Mouse (Mus musculus) stomach, embryonic 16.5 days (tissue): ENCODE measurements around the gene Kank4. TPM values are rescaled to one million over a fixed set of nuclear protein-coding genes. Genes with fewer than 3 reads are reported as not detected.

ENCODE experiments used
- ATAC-seq: fragments of 200-750 bp; cut with Nextera tagmentation; 2 replicates; pipeline ENCODE4 v1.8.0; 2017; ENCODE audit warnings: moderate number of reproducible peaks, moderate TSS enrichment; ENCODE audit not compliant: insufficient read depth, low FRiP score
- H3K27ac ChIP-seq: fragments of 300-500 bp; sonication (generic); 2 replicates; pipeline ENCODE4 v1.5.1; 2014; ENCODE audit warnings: low read length
- H3K27me3 ChIP-seq: fragments of 300-500 bp; sonication (generic); 2 replicates; pipeline ENCODE4 v1.6.1; 2014; ENCODE audit warnings: low read length, control low read depth, mixed read lengths; ENCODE audit not compliant: control insufficient read depth, insufficient read depth
- H3K36me3 ChIP-seq: fragments of 300-500 bp; sonication (generic); 2 replicates; pipeline ENCODE4 v1.6.1; 2014; ENCODE audit warnings: low read length; ENCODE audit not compliant: control insufficient read depth, insufficient read depth
- H3K4me1 ChIP-seq: fragments of 300-500 bp; sonication (generic); 2 replicates; pipeline ENCODE4 v1.6.1; 2014; ENCODE audit warnings: low read length, control low read depth, mixed read lengths; ENCODE audit not compliant: control insufficient read depth, insufficient read depth
- H3K4me2 ChIP-seq: fragments of 300-500 bp; sonication (generic); 2 replicates; pipeline ENCODE4 v1.6.1; 2014; ENCODE audit warnings: low read depth, low read length, mixed read lengths
- H3K4me3 ChIP-seq: fragments of 300-500 bp; sonication (generic); replicated peaks from 2 replicates; pipeline ENCODE4 v1.5.1; 2014; ENCODE audit warnings: mild to moderate bottlenecking, low read length
- H3K9ac ChIP-seq: fragments of 300-500 bp; sonication (generic); 2 replicates; pipeline ENCODE4 v1.6.1; 2014; ENCODE audit warnings: low read length
- H3K9me3 ChIP-seq: fragments of 300-500 bp; sonication (generic); replicated peaks from 2 replicates; pipeline ENCODE4 v1.6.1; 2016; ENCODE audit warnings: low read length, control low read depth; ENCODE audit not compliant: control insufficient read depth
- WGBS: fragments of 180-500 bp; shearing (Covaris S2); extraction: QIAGEN DNeasy Blood & Tissue Kit; methylation state at CpG from one replicate; pipeline ENCODE4 v1.1.7; 2014; 5-methylcytosine and 5-hydroxymethylcytosine counted together
- polyA plus RNA-seq: library from polyadenylated mRNA; unstranded; fragments of >200 nt; fragmentation: Nextera tagmentation; extraction: Ambion mirVana; gene quantifications from 2 replicates; pipeline ENCODE4 v1.2.1, GENCODE M21; 2015

Gene Kank4
- polyA plus RNA-seq, 1 experiment from 2014 or later: 1.8 TPM

- H3K36me3 ChIP-seq: 0 out of 2 replicates have a peak, but pooled peaks cover 3% of the 10 kb centered on the region
- whole genome bisulfite sequencing: 71% methylated on average over 14 of the region's 14 CpGs
- H3K9me3 ChIP-seq: no peaks in the 10 kb centered on the region
- H3K4me3 ChIP-seq: no peak overlapping the region
- H3K27me3 ChIP-seq: no peaks in the 10 kb centered on the region
- H3K4me1 ChIP-seq: no peaks in the 10 kb centered on the region
- H3K27ac ChIP-seq: no peak overlapping the region
- no peak; the same call in 1 of the 2 replicates for ATAC-seq
- no peak overlapping the region for H3K9ac ChIP-seq
- no peak overlapping the region for H3K4me2 ChIP-seq
Observed at GRCm38 (mm10) chr4:98767134-98768133, 49.9 kb downstream of the Kank4 start.

- Histone ChIP-seq H3K4me2 (no peak overlapping the region), H3K4me3 (no peak overlapping the region), H3K4me1 (peaks cover 22% of the 10 kb centered on the region), H3K9ac (no peak overlapping the region), H3K36me3 (no peaks in the 10 kb centered on the region), H3K27ac (peak overlapping the region; percentile 75), H3K27me3 (no peaks in the 10 kb centered on the region), H3K9me3 (no peaks in the 10 kb centered on the region)
- no peak for ATAC-seq
- WGBS: 54% methylated on average over 3 of the region's 3 CpGs
Observed at GRCm38 (mm10) chr4:98758872-98759518, 58.3 kb downstream of the Kank4 start.

GRCm38 (mm10) chr4:98758012-98758821, 59.1 kb downstream of the Kank4 start:
- H3K4me3 ChIP-seq: no peak overlapping the region
- peak overlapping the region; percentile 75 for H3K27ac ChIP-seq
- H3K36me3 ChIP-seq: no peaks in the 10 kb centered on the region
- H3K4me1 ChIP-seq: peaks cover 22% of the 10 kb centered on the region
- H3K9me3 ChIP-seq: no peaks in the 10 kb centered on the region
- no peak overlapping the region for H3K9ac ChIP-seq
- no peak overlapping the region for H3K4me2 ChIP-seq
- WGBS: 22% methylated on average over 4 of the region's 4 CpGs
- no peaks in the 10 kb centered on the region for H3K27me3 ChIP-seq
- ATAC-seq: peak; percentile 86

GRCm38 (mm10) chr4:98756141-98756540, 61.2 kb downstream of the Kank4 start:
- peaks cover 18% of the 10 kb centered on the region for H3K4me1 ChIP-seq
- ATAC-seq: no peak
- no peaks in the 10 kb centered on the region for H3K9me3 ChIP-seq
- H3K9ac ChIP-seq: no peak overlapping the region
- 69% methylated on average over 11 of the region's 11 CpGs for WGBS
- no peak overlapping the region for H3K27ac ChIP-seq
- H3K27me3 ChIP-seq: no peaks in the 10 kb centered on the region
- H3K36me3 ChIP-seq: no peaks in the 10 kb centered on the region
- H3K4me3 ChIP-seq: no peak overlapping the region
- H3K4me2 ChIP-seq: no peak overlapping the region

- Histone ChIP-seq H3K9me3 (no peaks in the 10 kb centered on the region), H3K9ac (no peak overlapping the region), H3K4me2 (no peak overlapping the region), H3K27me3 (no peaks in the 10 kb centered on the region), H3K4me3 (no peak overlapping the region), H3K27ac (no peak overlapping the region), H3K36me3 (no peaks in the 10 kb centered on the region), H3K4me1 (peaks cover 16% of the 10 kb centered on the region)
- ATAC-seq: no peak
- 71% methylated on average over 4 of the region's 4 CpGs for WGBS
Observed at GRCm38 (mm10) chr4:98754456-98754855, 62.9 kb downstream of the Kank4 start.

- Histone ChIP-seq H3K4me2 (no peak overlapping the region), H3K9ac (peak overlapping the region; percentile 18; the same call in 1 of the 2 replicates), H3K27ac (peak overlapping the region; percentile 18; the same call in 1 of the 2 replicates), H3K4me1 (no peaks in the 10 kb centered on the region), H3K27me3 (no peaks in the 10 kb centered on the region), H3K9me3 (no peaks in the 10 kb centered on the region), H3K36me3 (no peaks in the 10 kb centered on the region), H3K4me3 (no peak overlapping the region)
- WGBS: 13% methylated on average over 7 of the region's 7 CpGs
- ATAC-seq: no peak
Observed at GRCm38 (mm10) chr4:98743906-98744210, 73.5 kb downstream of the Kank4 start.

- H3K4me2 ChIP-seq: no peak overlapping the region
- H3K9ac ChIP-seq: peak overlapping the region; percentile 18; the same call in 1 of the 2 replicates
- H3K27ac ChIP-seq: peak overlapping the region; percentile 18; the same call in 1 of the 2 replicates
- no peaks in the 10 kb centered on the region for H3K36me3 ChIP-seq
- no peak for ATAC-seq
- no peaks in the 10 kb centered on the region for H3K4me1 ChIP-seq
- H3K4me3 ChIP-seq: no peak overlapping the region
- H3K27me3 ChIP-seq: no peaks in the 10 kb centered on the region
- H3K9me3 ChIP-seq: no peaks in the 10 kb centered on the region
- WGBS: 38% methylated on average over 3 of the region's 3 CpGs
Observed at GRCm38 (mm10) chr4:98743209-98743905, 74.0 kb downstream of the Kank4 start.

- 26% methylated on average over 2 of the region's 2 CpGs for WGBS
- H3K9ac ChIP-seq: no peak overlapping the region
- H3K4me1 ChIP-seq: no peaks in the 10 kb centered on the region
- no peaks in the 10 kb centered on the region for H3K9me3 ChIP-seq
- no peaks in the 10 kb centered on the region for H3K36me3 ChIP-seq
- H3K27ac ChIP-seq: no peak overlapping the region
- no peaks in the 10 kb centered on the region for H3K27me3 ChIP-seq
- H3K4me3 ChIP-seq: no peak overlapping the region
- ATAC-seq: no peak
- no peak overlapping the region for H3K4me2 ChIP-seq
Observed at GRCm38 (mm10) chr4:98739753-98740152, 77.6 kb downstream of the Kank4 start.
